Mouse (Mus musculus) embryo, embryonic 11 days (tissue): ENCODE data around the gene Cbfa2t2.
"Not testable (repeated sequence)": the region's sequence is repeated elsewhere in the genome, so short reads cannot be mapped to it uniquely, and the experiment has no call there.

Experiments used
- DNase-seq: peaks from one replicate; pipeline ENCODE4 v3.0.0-alpha.2; 2015

Cbfa2t2 gene

DNA sequence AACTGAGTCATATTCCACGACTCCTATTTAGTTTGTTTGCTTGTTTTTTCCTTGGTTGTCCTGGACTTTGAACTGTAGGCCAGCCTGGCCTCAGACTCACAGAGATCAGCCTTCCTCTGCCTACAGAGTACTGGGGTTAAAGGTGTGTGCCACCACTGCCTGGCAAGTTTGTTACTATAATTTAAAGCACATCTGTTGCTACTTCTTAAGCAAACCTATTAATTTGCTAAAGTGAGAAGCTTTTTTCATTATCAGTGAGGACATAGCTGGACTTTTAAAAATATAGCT is 38.7 kb downstream of the Cbfa2t2 start:
- DNase-seq = no peak

DNA sequence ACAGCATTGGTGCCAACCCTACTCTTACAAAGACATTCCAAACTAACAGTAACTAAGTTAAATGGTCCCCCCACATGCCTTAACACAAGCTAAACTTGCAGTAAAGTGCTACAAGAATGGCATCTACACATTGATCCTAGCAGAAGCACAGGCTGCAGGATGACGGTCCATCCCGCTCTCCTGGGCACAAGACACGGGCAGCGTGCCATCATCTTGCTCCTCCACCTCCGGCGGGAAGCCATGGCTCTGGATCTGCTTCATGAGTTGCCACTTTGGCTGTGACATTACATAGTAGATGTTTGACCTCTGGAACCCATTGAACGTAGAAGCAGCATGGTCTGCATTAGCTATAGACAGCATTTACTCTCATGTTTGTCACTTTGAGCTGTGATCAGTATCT is 39.6 kb downstream of the Cbfa2t2 start:
- DNase-seq = no peak

DNA sequence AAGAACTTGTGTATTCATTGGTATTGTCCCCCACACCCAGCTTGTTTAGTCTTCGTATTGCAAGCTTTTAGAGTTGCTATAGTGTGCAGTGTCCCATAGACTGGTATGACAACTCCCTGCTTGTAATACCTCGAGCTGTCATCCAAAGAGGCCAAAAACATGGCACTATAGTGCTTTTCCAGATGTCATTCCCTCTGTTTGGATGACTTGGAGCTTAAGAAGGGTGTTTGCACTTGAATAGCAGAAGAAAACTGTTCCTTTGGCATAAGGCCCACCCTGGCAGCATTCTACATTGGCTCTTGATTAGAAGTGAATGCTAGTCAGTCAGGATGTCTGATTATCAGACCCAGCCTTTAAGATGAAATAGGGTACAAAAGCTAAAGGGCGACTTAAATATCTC is 40.7 kb downstream of the Cbfa2t2 start:
- no peak for DNase-seq

DNA sequence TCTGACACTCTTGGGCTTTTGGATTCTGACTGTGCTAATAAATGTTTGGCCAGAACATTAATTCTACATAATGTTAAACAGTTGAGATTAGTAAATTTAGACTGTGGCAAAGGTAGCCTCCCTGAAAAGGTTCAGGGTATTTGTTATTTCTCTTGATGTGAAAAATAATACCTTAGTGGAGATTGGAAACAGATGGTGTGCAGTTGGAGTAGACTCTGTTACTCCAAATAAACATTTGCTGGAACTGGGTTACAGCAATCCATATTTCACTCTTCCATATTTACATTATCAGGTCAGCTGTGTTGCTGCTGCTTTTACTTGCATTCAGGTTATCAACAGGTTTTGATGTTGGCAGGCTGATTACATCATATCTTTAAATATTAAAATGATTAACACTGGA is 55.5 kb downstream of the Cbfa2t2 start:
- DNase-seq = peak; percentile 32

DNA sequence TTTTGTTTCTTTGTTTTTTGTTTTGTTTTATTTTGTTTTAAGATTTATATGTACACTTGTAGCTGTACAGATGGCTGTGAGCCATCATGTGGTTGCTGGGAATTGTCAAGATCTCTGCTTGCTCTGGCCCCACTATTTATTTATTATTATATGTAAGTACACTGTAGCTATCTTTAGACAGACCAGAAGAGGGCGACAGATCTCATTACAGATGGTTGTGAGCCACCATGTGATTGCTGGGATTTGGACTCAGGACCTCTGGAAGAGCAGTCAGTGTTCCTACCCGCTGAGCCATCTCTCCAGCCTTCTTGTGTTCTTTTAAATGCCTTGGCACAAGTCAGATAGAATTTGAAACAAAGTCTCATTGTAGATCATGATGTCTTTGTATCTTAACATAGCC is 57.3 kb downstream of the Cbfa2t2 start:
- DNase-seq = not testable (repeated sequence)

DNA sequence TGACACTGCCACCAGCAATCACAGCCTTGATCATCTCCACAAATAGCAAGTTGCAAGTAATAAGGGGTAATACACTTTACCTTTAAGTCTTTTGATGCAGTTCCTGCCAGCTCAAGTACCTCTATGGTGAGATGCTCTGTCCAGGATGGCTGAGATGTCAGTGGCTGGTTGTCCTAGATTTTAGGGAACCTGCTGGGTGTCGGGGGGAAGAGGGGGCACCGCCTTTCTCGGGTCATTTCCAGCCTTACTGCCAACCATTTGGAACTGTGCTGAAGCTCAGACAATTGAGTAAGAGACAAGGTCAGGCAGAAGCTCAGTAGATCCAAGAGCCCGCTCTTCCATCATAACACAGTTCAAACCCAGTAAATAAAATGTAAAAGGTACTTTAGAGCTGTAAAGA is 58.7 kb downstream of the Cbfa2t2 start:
- no peak for DNase-seq

DNA sequence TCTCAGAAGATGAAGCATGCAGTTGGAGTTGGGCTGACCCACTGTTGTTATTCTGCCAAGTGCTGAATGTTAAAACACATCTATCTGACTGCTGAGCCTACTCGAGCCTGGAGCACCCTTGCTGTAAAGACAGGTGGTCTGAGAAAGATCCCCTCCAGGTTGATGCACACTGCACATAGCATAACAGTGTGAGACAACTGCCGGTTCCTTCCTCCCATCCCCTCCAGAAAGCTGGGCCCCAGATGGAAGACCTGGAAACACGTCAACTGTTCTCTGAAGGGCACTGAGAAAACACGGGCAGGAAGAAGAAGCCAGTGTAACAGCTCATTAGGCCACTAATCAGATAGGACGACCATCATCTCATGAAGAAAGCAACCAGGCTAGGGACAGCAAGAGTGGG is 62.3 kb downstream of the Cbfa2t2 start:
- no peak for DNase-seq

DNA sequence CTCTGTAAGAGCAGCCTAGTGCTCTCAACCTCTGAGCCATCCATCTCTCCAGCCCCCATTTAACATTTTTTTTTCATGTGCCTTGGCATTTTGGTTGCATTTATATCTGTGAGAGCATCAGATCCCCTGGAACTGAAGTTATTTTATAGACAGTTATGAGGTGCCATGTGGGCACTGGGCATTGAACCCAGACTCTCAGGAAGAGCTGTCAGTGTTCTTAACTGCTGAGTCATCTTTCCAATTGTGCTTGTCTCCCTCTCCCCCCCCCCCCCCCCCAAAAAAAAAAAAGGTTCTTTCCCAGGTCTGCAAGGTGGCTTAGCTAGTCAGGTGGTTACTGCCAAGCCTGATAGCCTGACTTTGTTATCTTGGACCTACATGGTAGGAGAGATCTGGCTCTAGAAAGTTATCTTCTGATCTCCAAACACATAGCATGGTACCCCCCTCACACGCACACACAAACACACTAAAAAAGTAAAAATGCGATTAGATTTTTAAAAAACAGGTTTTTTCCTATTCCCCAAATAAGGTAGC is 63.5 kb downstream of the Cbfa2t2 start:
- DNase-seq = no peak

DNA sequence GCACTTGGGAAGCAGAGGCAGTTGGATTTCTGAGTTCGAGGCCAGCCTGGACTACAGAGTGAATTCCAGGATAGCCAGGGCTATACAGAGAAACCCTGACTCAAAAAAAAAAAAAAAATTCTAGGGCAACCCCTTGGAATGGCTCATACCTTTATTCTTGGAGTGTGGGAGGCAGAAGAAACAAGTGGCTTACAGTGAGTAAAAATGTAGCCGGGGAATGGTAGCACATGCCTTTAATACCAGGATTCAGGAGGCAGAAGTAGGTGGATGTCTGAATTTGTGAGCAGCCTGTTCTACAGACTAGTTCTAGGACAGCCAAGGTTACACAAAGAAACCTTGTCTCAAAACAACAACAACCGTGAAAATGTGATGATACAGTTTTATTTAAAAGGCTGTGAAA is 64.5 kb downstream of the Cbfa2t2 start:
- no peak for DNase-seq

DNA sequence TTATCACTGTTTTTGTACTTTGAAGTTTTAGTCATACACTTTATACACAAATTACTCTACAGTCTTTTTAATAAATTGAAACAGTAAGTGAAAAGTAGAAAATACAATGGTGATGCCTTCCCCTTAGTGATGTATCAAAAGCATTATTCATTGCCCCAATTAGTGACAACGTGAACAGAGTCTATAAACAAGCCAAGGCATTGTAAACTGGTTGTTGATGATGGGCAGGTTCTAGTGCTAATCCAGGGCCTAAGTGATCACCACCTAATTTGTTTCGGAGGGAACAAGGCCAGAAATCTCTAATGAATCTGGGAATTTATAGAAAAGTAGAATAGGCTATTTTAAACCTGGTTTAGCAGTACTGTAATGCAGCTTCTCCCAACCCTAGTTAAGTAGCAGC is 70.8 kb downstream of the Cbfa2t2 start:
- DNase-seq = no peak

DNA sequence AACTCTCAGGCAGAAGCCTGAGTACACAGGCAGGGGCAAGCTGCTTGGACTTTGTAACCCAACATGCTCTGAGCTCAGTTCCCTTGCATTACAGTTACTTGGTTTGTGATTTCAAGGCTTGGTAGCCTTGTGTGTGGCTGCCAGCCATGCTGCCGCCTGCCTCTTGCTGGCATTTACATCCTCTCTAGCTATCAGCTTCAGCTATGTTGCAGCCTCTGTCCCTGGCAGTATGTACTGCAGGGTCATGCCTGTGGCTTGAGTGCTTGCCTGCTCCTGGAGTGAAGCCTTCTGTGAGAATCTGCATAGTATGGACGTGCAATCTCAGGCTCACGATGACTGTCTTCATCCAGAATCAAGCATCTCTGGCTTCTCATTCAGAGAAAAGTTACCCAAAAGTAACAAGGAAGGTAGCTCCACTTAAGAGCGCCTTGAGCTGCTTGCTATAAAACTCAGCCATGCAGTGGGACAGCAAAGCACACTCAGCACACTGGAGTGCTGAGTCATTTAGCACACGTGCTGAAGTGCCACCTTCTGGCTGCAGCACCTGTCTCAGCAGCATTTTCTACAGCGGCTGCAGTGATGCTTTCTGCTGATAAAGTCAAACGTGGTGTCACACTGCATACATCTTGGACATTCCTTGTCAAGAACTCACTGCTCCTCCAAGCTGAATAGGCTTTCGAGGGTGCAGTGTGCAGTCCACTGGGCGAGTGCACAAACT is 71.4 kb downstream of the Cbfa2t2 start:
- no peak for DNase-seq

DNA sequence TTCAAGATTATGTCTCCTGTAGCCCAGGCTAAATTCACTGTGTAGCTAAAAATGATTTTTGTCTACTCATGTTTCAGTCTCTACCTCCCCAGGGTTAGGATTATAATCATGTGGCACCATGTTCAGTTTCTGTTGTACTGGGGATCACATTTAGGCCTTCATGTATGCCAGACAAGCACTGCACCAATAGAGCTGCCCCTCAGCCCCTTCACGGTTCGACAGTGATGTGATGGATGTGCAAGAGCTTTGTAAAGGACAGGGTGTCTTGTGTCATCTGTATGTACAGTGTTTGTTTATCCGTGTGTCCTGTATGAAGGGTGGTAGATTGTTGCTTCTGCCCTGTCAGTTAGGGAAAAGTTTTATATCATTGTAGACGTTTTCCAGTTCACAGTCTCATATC is 72.2 kb downstream of the Cbfa2t2 start:
- DNase-seq = no peak

DNA sequence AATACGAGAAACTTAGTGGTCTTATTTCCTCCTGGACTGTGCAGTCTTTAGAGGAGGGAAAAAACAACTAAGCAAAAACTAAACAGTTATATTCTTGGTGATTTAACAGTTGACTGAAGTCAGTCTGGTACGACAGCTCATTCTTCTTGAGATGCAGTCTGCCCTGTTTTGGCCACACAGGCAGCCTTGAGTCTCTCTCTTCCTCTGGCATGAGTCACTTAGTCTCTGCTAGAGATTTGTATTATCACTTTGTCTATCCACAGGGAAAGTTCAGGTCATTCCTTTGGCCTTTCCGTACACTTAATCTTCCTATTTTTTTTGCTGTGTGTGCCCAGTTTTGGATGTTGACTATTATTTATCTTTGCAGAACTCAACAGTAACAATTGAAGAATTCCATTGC is 73.9 kb downstream of the Cbfa2t2 start:
- no peak for DNase-seq

DNA sequence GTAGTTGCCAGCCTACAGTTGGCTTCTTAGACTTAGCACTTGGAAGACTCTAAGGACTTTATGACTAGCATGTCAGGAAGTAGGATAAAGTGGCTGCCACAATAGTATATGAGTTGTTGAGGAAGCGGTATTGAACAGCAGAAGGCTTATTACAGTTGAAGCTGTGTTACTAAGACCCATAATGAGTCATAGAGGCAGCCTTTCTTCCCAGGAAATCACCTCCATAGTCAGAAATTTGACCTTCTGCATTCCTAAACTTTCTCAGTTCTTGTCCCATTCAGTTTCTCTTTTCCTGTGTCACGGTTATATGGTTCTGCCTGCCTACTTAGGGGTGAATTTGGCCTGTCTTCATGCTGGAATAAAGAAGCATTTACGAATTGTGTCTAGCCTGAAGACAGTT is 80.7 kb downstream of the Cbfa2t2 start:
- DNase-seq = no peak

DNA sequence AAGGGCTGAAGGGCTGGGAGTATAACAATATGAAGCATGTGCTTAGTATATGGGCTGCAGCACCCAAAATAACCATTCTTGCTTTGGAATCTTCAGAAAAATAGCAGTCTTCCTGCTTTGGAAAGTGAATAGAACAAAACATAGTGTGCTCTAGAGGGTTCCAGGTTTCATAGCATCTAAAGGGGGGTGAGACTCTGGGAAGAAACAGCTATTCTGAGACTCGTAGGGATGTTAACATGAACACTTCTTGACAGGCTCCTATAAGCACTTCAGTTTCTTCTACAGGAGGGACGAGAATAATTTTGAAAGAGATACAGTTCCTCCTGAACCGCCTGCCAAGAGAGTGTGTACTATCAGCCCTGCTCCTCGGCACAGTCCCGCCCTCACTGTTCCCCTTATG is 81.1 kb downstream of the Cbfa2t2 start:
- no peak for DNase-seq

DNA sequence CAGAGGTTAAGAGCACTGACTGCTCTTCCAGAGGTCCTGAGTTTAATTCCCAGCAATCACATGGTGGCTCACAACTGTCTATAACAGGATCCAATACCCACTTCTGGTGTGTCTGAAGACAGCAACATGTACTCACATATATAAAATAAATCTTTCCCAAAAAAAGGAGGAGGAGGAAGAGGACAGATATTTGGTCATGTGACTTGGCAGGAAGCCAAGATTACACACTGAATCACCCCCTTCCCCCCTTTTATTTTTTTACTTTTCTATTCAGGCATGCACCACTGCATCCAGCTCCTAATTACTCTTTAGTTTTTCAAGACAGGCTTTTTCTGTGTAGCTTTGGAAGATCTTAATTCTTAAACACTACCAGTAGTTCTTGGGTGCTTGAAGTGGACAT is 85.2 kb downstream of the Cbfa2t2 start:
- DNase-seq = no peak

DNA sequence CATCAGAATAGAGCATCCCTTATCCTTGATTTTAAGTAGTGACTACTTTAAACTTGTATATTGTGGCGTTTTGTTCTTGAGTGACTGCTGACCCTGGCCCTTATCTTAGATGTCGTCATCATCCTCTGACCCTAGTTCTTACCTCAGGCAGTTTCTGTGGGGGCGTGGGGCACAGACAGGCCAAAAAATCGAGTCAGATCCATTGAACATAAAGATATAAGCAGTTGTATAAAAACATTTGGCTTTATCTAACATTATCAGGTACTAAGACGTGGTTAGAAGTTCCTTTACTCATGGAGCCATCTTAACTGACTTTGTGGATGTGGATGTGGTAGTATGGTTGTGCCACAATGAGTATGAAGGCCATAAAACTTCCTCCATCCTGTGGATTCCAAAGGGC is 86.1 kb downstream of the Cbfa2t2 start:
- DNase-seq = no peak

DNA sequence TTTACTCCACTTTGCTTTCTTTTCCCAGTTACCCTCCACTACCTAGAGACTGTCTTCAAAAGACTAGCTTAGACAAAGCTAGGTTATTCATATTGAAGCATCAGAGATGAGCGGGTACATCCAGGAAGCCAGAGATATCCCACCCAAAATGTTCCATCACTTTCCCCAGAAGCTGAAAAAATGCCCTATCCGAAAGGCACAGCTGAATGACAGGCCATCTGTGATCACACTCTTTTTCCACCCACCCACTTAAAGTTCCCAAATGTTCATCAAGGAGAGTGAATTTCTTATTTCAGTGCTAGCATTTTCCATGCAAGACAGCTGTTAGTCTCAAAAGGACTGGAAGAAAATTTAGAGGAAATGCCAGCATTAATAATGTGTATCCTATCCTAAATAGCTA is 89.0 kb downstream of the Cbfa2t2 start:
- DNase-seq = no peak

DNA sequence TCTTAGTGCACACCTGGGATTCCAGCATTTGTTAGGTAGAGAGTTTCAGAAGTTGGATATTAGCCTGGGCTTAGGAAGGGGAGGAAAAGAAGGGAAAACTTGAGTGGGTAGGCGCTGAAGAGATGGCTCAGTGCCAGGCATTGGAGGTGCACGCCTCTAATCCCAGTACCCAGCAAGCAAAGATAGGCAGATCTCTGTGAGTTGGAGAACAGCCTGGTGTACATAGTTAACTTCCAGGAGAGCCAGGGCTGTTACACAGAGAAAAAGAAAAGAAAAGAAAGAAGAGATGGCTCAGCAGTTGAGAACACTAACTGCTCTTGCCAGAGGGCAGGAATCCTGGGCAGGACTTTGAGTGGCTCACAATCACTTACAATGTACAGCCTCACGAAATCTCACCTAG is 90.2 kb downstream of the Cbfa2t2 start:
- DNase-seq = no peak

DNA sequence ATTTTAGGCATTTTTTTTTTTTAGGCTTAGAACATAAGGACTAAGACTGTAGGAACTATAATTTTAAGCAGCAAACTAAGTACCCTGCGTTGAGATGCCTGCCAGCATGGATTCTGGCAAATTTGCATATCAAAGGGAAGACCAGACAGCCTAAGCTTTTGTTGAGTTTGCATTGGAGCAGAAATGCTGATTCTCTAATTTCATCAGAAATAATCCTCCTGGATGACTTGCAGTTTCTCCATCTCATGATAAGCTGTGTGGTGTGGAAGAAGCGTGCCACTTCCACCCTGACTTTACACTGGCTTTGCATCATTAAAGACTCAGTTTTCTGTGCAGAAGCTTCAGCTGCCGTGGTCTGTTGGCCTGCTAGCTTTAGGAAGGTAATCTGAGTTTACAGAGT is 96.6 kb downstream of the Cbfa2t2 start:
- DNase-seq = no peak

DNA sequence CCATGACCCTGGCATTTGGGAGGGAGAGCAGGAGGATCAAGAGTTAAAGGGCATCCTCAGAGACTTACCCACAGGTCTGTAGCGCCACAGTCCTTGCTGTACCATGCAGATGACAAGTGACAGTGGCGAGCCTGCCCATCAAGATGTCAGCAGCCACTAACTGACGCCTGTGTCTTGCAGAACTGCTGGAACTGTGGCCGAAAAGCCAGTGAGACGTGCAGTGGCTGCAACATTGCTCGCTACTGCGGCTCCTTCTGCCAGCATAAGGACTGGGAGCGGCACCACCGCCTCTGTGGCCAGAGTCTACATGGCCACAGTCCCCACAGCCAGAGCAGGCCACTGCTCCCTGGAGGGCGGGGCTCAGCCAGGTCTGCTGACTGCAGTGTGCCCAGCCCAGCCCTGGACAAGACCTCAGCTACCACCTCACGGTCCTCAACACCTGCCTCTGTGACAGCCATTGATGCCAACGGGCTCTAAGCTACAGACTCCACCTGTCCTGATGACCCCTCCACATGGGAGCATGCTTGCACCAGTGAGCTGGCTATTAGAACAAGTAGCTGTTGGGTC is 98.5 kb downstream of the Cbfa2t2 start:
- DNase-seq = no peak

DNA sequence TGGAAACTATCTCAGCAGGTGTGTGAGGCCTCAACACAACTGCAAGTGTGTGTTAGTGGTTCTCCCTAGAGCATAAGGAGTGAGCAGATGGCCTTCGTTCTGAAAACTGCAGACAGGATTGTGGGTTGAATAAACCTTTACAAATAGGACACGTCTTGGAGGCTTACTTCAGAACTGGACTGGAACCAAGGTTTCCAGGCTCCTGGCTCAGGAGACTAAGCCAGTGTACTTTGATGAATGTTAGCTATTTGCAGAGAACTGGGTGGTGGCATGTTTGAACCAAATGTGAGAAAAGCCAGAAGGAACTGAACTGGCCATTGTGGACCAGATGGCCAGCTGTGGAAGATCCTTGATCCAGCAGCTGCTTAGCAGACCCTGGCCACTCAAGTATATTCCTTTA is 102.0 kb downstream of the Cbfa2t2 start:
- DNase-seq = no peak

DNA sequence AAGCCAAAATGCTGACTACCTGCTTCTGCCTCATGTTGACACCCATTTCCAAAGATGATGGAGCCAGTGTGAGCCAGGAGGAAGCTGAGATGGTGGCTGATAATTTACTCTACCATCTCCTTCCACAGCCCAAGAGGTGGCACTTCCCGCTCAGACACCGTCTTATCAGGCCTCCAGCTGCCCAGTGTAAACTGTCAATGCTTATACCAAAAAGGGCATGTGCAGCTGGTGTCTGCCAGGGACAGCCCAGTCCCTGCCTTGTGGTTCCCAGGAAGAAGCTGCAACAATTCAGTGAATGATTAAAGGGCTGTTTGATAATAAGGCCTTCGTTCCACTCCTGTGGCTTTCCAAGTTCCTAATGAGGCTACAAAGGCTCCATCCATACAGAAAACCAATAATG is 102.4 kb downstream of the Cbfa2t2 start:
- DNase-seq = no peak

DNA sequence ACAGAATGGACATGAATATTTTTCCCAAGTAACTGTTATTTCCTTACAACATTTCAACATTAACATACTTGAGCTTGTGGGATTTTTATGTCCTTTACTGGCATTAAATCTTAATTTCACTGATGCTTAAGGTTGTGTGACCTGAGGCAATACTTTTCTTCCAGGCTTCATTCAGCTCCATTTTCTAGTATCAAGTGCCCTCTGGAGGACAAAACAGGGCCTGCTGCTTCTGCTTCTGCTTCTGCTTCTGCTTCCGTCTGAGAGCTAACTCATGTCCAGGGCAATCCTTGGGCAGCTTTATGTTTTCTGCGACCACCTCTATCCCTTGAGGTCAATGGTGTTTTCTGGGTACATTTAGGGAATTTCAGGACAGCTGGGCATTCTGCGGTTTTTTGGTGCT is 103.4 kb downstream of the Cbfa2t2 start:
- DNase-seq = peak; percentile 53

DNA sequence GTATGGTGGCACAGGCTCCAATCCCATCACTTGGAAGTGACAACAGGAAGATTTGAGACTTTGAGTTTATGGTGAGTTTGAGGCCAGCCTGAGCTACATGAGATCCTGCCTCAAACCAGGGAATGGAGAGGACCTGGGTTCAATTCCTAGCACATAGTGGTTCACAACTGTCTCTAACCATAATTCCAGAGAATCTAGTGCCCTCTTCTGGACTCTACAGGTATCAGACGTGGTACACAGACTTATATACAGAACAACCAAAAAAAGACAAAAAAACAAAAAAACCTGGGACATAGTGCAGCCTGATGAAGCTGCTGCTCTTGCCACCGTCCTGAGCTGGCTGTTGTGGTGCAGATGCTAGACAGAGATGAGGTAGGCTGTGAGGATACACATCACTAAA is 105.3 kb downstream of the Cbfa2t2 start:
- no peak for DNase-seq
